Mouse (Mus musculus): ENCODE measurements around the gene Tsen54. TPM values are rescaled to one million over a fixed set of nuclear protein-coding genes. Genes with fewer than 3 reads are reported as not detected.

Tsen54 gene
- total RNA-seq, 2 experiments from 2014 or later: 12.4 to 14.2 TPM

- Histone ChIP-seq H3K27ac (peak overlapping the region; percentile 67), H3K4me3 (no peak overlapping the region)
- no peak for DNase-seq (ENCODE audit: extremely low spot score in 1 of 2, low spot score in 2 of 2)
- intact Hi-C loops (cut with DNase I): no loop called here
- TF ChIP-seq CTCF (IDR thresholded peaks at IDR 0.05): no peak
Observed at GRCm38 (mm10) chr11:115807306-115807705, 7.2 kb upstream of the Tsen54 start.

DNA sequence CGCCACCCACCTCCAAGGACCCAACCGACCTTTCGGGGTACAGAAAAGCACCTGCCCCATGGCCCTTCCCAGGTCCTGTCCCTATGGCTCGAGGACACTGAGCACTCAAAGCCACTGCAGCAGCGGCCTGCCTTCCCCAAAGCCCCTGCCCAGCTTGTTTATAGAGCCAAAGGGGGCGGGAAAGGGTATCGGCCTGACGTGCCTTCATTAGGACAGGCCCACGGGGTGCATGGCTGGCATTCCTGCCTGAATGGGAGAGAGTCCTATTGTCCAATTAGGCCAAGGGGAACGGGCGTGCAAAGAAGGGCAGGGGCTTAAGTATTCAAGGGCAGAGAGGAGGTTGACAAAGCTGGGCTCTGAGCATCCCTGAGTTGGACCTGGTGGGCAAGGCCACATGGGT lies 6.6 kb upstream of the Tsen54 start:
- Histone ChIP-seq H3K27ac (peak overlapping the region; percentile 67), H3K4me3 (no peak overlapping the region)
- intact Hi-C loops (cut with DNase I): no loop called here
- no peak for DNase-seq (ENCODE audit: extremely low spot score in 1 of 2, low spot score in 2 of 2)
- TF ChIP-seq CTCF (IDR thresholded peaks at IDR 0.05): no peak

GRCm38 (mm10) chr11:115808696-115809310 lies 5.7 kb upstream of the Tsen54 start:
- no peak overlapping the region for H3K4me3 ChIP-seq
- no peak for TF ChIP-seq CTCF (IDR thresholded peaks at IDR 0.05)
- no peak for DNase-seq (ENCODE audit: extremely low spot score in 1 of 2, low spot score in 2 of 2)
- intact Hi-C loops (cut with DNase I): no loop called here
- H3K27ac ChIP-seq: peak overlapping the region; percentile 71

- Histone ChIP-seq H3K4me3 (no peak overlapping the region; the same call in 1 of the 2 replicates), H3K27ac (peak overlapping the region; percentile 71)
- intact Hi-C loops (cut with DNase I): no loop called here
Observed at GRCm38 (mm10) chr11:115809311-115809781, 5.2 kb upstream of the Tsen54 start.

DNA sequence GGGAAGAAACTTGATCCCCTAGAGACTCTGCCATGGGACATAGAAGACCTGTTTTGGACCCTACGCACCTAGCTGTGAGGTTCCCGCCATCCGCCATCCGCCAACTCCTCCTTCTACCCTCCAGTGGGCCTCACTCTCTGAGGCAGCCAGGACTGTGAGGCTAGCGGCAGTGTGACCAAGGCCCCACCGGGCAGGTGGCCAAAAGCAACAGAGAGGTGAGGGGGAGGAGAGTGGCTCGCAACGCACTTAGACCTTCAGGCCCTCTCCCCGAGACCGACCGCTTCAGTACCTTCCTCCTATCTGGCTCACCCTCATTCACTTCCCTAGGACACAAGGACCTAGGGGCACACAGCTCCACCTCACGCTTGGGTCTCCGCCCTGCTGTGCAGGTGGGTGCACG lies 4.1 kb upstream of the Tsen54 start:
- no peak for DNase-seq (ENCODE audit: extremely low spot score in 1 of 2, low spot score in 2 of 2)
- intact Hi-C loops (cut with DNase I): loop anchor here (10.0 kb wide), 1 partner anchor 316 kb away; the partner anchor contains the start of gene Nt5c
- Histone ChIP-seq H3K4me3 (peak overlapping the region; percentile 73), H3K27ac (peak overlapping the region; percentile 61)
- TF ChIP-seq CTCF (IDR thresholded peaks at IDR 0.05): no peak

More at GRCm38 (mm10) chr11:115809311-115809781, 5.2 kb upstream of the Tsen54 start:
- DNase-seq (ENCODE audit: extremely low spot score in 1 of 2, low spot score in 2 of 2): no peak
- TF ChIP-seq CTCF (IDR thresholded peaks at IDR 0.05): no peak; the same call in 1 of the 2 replicates

DNA sequence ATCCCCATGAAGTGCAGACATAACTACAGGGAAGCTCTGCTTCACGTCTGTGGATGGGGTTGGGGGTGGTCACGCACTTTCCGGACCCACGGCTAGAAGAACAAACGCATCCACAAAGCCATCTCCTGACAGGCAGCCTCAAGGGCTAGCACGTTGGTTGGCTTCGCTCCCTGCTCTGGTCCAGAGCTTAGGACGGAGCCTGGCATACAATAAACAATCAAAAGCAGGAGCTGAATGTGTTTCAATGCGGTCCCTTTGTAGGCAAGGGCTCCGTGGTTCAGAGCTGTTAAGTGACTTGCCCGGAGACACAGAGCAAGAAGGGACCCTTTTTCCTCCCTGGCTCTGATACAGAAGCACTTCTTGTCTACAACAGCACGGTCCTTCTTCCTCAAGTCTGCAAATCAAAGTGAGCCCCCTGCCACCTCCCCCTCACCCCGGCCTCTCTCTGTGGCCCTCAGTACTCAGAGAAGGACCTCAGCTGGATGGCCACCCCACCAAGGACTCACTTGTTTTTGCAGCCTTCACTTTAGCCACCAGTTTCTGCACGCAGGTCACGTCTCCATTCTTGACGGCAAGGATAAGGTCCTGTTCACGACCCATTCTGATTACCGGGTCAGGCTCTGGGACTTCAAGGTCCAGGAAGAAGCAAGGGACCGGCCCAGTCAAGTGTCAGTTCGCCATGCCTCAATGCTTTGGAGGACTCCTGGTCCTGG lies 3.0 kb upstream of the Tsen54 start:
- Histone ChIP-seq H3K27ac (peak overlapping the region; percentile 61), H3K4me3 (peak overlapping the region; percentile 73)
- intact Hi-C loops (cut with DNase I): loop anchor here (2.0 to 10.0 kb wide), 2 partner anchors 31 to 317 kb away; partner anchors contain the start of gene Nt5c
- TF ChIP-seq CTCF (IDR thresholded peaks at IDR 0.05): no peak
- no peak for DNase-seq (ENCODE audit: extremely low spot score in 1 of 2, low spot score in 2 of 2)

- Histone ChIP-seq H3K27ac (peak overlapping the region; percentile 61), H3K4me3 (peak overlapping the region; percentile 73)
- no peak for DNase-seq (ENCODE audit: extremely low spot score in 1 of 2, low spot score in 2 of 2)
- intact Hi-C loops (cut with DNase I): loop anchor here (2.0 to 10.0 kb wide), 2 partner anchors 31 to 317 kb away; partner anchors contain the start of gene Nt5c
- TF ChIP-seq CTCF (IDR thresholded peaks at IDR 0.05): no peak
Observed at GRCm38 (mm10) chr11:115812095-115812494, 2.4 kb upstream of the Tsen54 start.

- TF ChIP-seq CTCF (IDR thresholded peaks at IDR 0.05): no peak
Observed at GRCm38 (mm10) chr11:115812533-115813420, 1.7 kb upstream of the Tsen54 start.

DNA sequence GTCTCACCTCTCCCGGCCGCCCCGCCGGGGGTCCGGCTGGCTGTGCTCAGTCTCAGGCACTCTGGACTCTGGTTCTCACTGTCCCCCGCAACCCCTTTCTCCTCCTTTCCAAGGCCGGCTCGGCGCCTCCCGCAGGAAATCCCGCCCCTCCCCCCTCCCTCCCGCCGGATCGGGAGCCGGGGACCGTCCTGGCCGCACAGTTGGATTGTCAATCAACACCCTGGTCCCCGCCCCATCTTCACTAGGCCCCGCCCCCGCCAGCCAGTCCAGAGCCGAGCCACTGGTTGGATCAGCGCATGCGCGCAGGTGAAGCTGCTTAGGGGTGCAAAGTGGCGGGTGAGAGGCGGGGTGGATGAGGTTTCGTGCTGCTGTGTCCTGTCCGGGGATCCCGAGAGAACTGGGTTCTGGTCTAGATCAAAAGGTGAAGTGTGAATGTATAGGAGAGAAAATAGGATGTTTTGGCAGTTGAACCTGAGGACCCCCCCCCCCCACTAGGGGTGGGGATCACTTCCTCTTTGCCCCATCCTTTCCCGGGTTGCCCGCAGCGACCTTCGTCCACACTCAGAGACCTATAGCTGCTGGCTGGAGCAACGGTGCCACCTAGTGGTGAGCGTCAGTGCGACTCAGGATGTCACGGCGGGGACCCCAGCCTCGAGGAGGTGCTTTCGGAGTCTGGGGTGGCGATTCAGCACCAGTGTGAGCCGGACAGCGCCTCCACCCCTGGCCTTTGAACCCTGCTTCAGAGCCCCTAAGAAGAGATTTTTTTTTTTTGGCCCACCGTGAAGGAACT lies 822 bp upstream of the Tsen54 start, which contains the start of gene Caskin2:
Gene Caskin2 (minus strand): TSS at position 133 of the 790 bp plus-strand sequence.
- peak; percentile 88 to 90 for DNase-seq (ENCODE audit: extremely low spot score in 1 of 2, low spot score in 2 of 2)
- peak within 1 kb of the TSS; percentile 73 for H3K4me3 ChIP-seq
- peak; percentile 93 for TF ChIP-seq CTCF (IDR thresholded peaks at IDR 0.05)
- intact Hi-C loops (cut with DNase I): loop anchor here (1.0 to 10.0 kb wide), 5 partner anchors 33 to 319 kb away; partner anchors contain the start of gene Nt5c
- peak within 1 kb of the TSS; percentile 66 for H3K27ac ChIP-seq

More at GRCm38 (mm10) chr11:115812533-115813420, 1.7 kb upstream of the Tsen54 start:
- no peak for DNase-seq (ENCODE audit: extremely low spot score in 1 of 2, low spot score in 2 of 2)
- Histone ChIP-seq H3K27ac (peak overlapping the region; percentile 66), H3K4me3 (peak overlapping the region; percentile 73)
- intact Hi-C loops (cut with DNase I): loop anchor here (1.0 to 10.0 kb wide), 3 partner anchors 32 to 318 kb away; partner anchors contain the start of gene Nt5c

GRCm38 (mm10) chr11:115817331-115817730 lies 2.8 kb downstream of the Tsen54 start:
- intact Hi-C loops (cut with DNase I): loop anchor here (10.0 kb wide), 1 partner anchor 323 kb away; the partner anchor contains the start of gene Nt5c
- peak; percentile 17 for TF ChIP-seq CTCF (IDR thresholded peaks at IDR 0.05)
- Histone ChIP-seq H3K4me3 (no peak overlapping the region), H3K27ac (no peak overlapping the region)
- no peak for DNase-seq (ENCODE audit: extremely low spot score in 1 of 2, low spot score in 2 of 2)

Measured in left cerebral cortex, adult 2 months (tissue).